Mouse (Mus musculus) cerebellum, adult 2 months (tissue): Measurements from ENCODE around the gene Cdc27.

ENCODE experiments used
- CTCF ChIP-seq: fragments of 200-500 bp; IDR thresholded peaks from 2 replicates; pipeline ENCODE4 v1.5.1; 2011; ENCODE audit warnings: low read depth, mild to moderate bottlenecking, control low read depth, low read length, moderate library complexity, borderline replicate concordance; ENCODE audit not compliant: insufficient read depth
- POLR2A ChIP-seq: fragments of 200-500 bp; IDR thresholded peaks from 2 replicates; pipeline ENCODE4 v1.6.1; 2011; ENCODE audit warnings: low read length, control low read depth, borderline replicate concordance; ENCODE audit not compliant: insufficient read depth

- TF ChIP-seq POLR2A (no peak), CTCF (no peak)
Observed at GRCm38 (mm10) chr11:104558651-104559403, 8.4 kb upstream of the Cdc27 start.
